9 mouse cellular contexts compared by ENCODE assay signal in the genomic region with DNA sequence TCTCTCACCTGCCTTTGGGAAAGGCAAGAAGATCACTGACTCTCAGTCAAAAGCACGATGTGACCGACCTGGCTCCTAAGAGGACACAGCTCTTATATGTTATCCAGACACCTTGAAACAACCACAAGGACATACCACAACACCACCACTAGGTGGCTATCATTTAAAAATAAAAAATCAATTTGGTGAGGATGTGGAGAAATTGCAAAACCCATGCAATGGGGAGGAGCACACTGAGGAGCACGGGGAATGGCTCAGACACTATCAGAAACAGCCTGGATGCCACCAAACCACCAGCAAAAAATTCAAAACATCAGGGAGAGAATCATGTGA.
DNase-seq lines count a peak whose midpoint lies in the region; ATAC-seq and TF ChIP-seq lines count a peak whose summit lies in the region.
"Had no signal": no experiment of that assay in that cellular context is flagged by ENCODE, and none has a peak within 500 bp of the region (broad histone marks: within the 10 kb centered on the region; RNA-seq: fewer than 3 reads in every experiment).

No protein-coding gene starts in this region.

- peak; percentile 48 for TF ChIP-seq CTCF in forebrain, postnatal 0 days (IDR thresholded peaks at IDR 0.05; ENCODE audit: low read depth)

- no peak for ATAC-seq in forebrain, postnatal 0 days

- H3K27me3 ChIP-seq in forebrain, postnatal 0 days (ENCODE audit: insufficient read depth, low read length): no peaks in the 10 kb centered on the region
- peaks cover 8% of the 10 kb centered on the region; the same call in 1 of the 2 replicates for H3K27me3 ChIP-seq in forebrain, embryonic 10.5 days (ENCODE audit: poor library complexity, severe bottlenecking)
- H3K27me3 ChIP-seq in limb, embryonic 10.5 days (ENCODE audit: low read depth, poor library complexity, severe bottlenecking): no peaks in the 10 kb centered on the region
- H3K27me3 ChIP-seq: limb, embryonic 15.5 days had no signal

- no peak overlapping the region for H3K4me3 ChIP-seq in forebrain, postnatal 0 days (ENCODE audit: low read depth, low read length)
- H3K4me3 ChIP-seq in forebrain, embryonic 10.5 days: no peak overlapping the region
- H3K4me3 ChIP-seq in limb, embryonic 10.5 days: no peak overlapping the region
- H3K4me3 ChIP-seq: limb, embryonic 15.5 days had no signal

- 0 out of 2 replicates have a peak, but pooled peaks cover 4% of the 10 kb centered on the region for H3K9me3 ChIP-seq in forebrain, postnatal 0 days (ENCODE audit: low read length)
- H3K9me3 ChIP-seq in forebrain, embryonic 10.5 days: peaks cover 9% of the 10 kb centered on the region; the same call in 1 of the 2 replicates
- peaks cover 1% of the 10 kb centered on the region; the same call in 1 of the 2 replicates for H3K9me3 ChIP-seq in limb, embryonic 10.5 days (replicated peaks)
- H3K9me3 ChIP-seq: limb, embryonic 15.5 days had no signal

- 73% methylated on average over 3 of the region's 3 CpGs for WGBS in forebrain, postnatal 0 days
- WGBS in forebrain, embryonic 10.5 days: 77% methylated on average over 3 of the region's 3 CpGs
- 70% methylated on average over 3 of the region's 3 CpGs for WGBS in limb, embryonic 10.5 days

- no peaks in the 10 kb centered on the region; the same call in 1 of the 2 replicates for H3K36me3 ChIP-seq in forebrain, postnatal 0 days (ENCODE audit: insufficient read depth)
- H3K36me3 ChIP-seq in forebrain, embryonic 10.5 days (replicated peaks): 0 out of 2 replicates have a peak, but pooled peaks cover 4% of the 10 kb centered on the region
- peaks cover 12% of the 10 kb centered on the region for H3K36me3 ChIP-seq in limb, embryonic 10.5 days
- H3K36me3 ChIP-seq: limb, embryonic 15.5 days had no signal

- no peak overlapping the region for H3K4me2 ChIP-seq in forebrain, postnatal 0 days (ENCODE audit: low read depth)
- H3K4me2 ChIP-seq: limb, embryonic 15.5 days had no signal

- H3K27ac ChIP-seq in forebrain, postnatal 0 days (ENCODE audit: low read depth, low read length): no peak overlapping the region
- no peak overlapping the region for H3K27ac ChIP-seq in forebrain, embryonic 10.5 days
- 0 out of 2 replicates have a peak overlapping the region, but pooled peaks have one; percentile 22 for H3K27ac ChIP-seq in limb, embryonic 10.5 days
- H3K27ac ChIP-seq: limb, embryonic 15.5 days had no signal

- H3K9ac ChIP-seq in forebrain, postnatal 0 days: no peak overlapping the region
- H3K9ac ChIP-seq: limb, embryonic 15.5 days had no signal

- DNase-seq in forebrain, postnatal 0 days: no peak
- no peak for DNase-seq in forebrain, embryonic 10.5 days (ENCODE audit: extremely low spot score, low spot score)
- peak; percentile 8 for DNase-seq in kidney, postnatal 14 days
- no peak for DNase-seq in kidney, postnatal 25 days
- peak; percentile 39 for DNase-seq in NIH3T3 (ENCODE audit: low read depth)
- DNase-seq in limb, embryonic 10.5 days (ENCODE audit: low spot score): no peak
- no peak for DNase-seq in left cerebral cortex, adult 8-10 months (ENCODE audit: low spot score in 2 of 2)
- DNase-seq in thymus, postnatal 0 days (ENCODE audit: low spot score): no peak

- no peaks in the 10 kb centered on the region for H3K4me1 ChIP-seq in forebrain, postnatal 0 days (ENCODE audit: insufficient read depth)
- peaks cover 17% of the 10 kb centered on the region for H3K4me1 ChIP-seq in forebrain, embryonic 10.5 days
- peaks cover 38% of the 10 kb centered on the region for H3K4me1 ChIP-seq in limb, embryonic 10.5 days

Comparison
In these comparisons a context has a peak if more than half of its experiments do, and no peak if none do; other contexts are left out.
1. DNase-seq: peak in kidney, postnatal 14 days (single experiment) and NIH3T3 (single experiment); none in forebrain, postnatal 0 days (single experiment), forebrain, embryonic 10.5 days (single experiment), kidney, postnatal 25 days (0 of 2), limb, embryonic 10.5 days (single experiment), left cerebral cortex, adult 8-10 months (0 of 2) and thymus, postnatal 0 days (single experiment).